In the genomic region with DNA sequence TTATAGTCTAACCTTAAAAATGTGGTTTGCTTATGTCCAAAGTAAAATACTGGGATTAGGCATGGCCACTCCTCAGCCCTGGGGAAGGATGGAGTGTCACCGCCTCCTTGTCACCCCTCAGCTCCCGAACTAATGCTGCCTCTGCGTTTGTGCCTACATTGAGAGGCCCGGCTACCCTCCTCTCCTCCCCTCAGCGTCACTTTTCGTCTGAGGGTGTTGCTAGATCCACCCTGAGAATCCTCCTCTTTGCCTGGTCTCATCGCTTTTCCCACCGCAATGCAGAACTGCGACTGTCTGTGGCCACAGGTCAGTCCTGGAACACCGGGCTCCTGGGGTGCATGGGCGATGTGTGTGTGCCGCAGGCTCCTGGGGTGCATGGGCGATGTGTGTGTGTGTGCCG, we compare ENCODE assay signal across 13 mouse cellular contexts. TPM values are rescaled to one million over a fixed set of nuclear protein-coding genes. Genes with fewer than 3 reads are reported as not detected.
DNase-seq lines count a peak whose midpoint lies in the region; ATAC-seq and TF ChIP-seq lines count a peak whose summit lies in the region.
"Had no signal": no experiment of that assay in that cellular context is flagged by ENCODE, and none has a peak within 500 bp of the region (broad histone marks: within the 10 kb centered on the region; RNA-seq: fewer than 3 reads in every experiment).

No protein-coding gene starts in this region.

- WGBS in heart, embryonic 13.5 days, result 90% methylated on average over 14 of the region's 14 CpGs
- 72% methylated on average over 14 of the region's 14 CpGs for WGBS in kidney, postnatal 0 days
- 86% methylated on average over 14 of the region's 14 CpGs for WGBS in forebrain, embryonic 13.5 days
- 87% methylated on average over 14 of the region's 14 CpGs for WGBS in midbrain, embryonic 14.5 days

- intact Hi-C loops in heart, postnatal 25 days (cut with DNase I), result loop anchor here (5.0 kb wide), 1 partner anchor 37 kb away; the partner anchor contains the start of gene Ezr

- no peak overlapping the region for H3K4me2 ChIP-seq in heart, embryonic 13.5 days
- no peak overlapping the region for H3K4me2 ChIP-seq in kidney, postnatal 0 days (ENCODE audit: low read length)
- H3K4me2 ChIP-seq in forebrain, embryonic 13.5 days, result no peak overlapping the region
- H3K4me2 ChIP-seq in midbrain, embryonic 14.5 days (ENCODE audit: low read length), result no peak overlapping the region

- H3K27me3 ChIP-seq in heart, embryonic 13.5 days (replicated peaks), result no peaks in the 10 kb centered on the region
- H3K27me3 ChIP-seq in kidney, postnatal 0 days (ENCODE audit: insufficient read depth, low read length), result no peaks in the 10 kb centered on the region
- H3K27me3 ChIP-seq in forebrain, embryonic 13.5 days, result no peaks in the 10 kb centered on the region
- H3K27me3 ChIP-seq in midbrain, embryonic 14.5 days (ENCODE audit: control insufficient read depth, insufficient read depth, low read length), result no peaks in the 10 kb centered on the region
- H3K27me3 ChIP-seq: megakaryocyte, embryonic 14.5 days had no signal

- no peak for ATAC-seq in heart, embryonic 13.5 days (ENCODE audit: extremely low read depth, insufficient number of reproducible peaks, low FRiP score, low TSS enrichment)
- ATAC-seq in kidney, postnatal 0 days (replicated peaks; ENCODE audit: low FRiP score, low read depth), result no peak
- ATAC-seq in forebrain, embryonic 13.5 days, result no peak
- no peak for ATAC-seq in midbrain, embryonic 14.5 days (ENCODE audit: low FRiP score, low TSS enrichment)
- ATAC-seq in inflammation-experienced regulatory T-cells, adult 6 months, result no peak
- ATAC-seq: intestine, postnatal 0 days had no signal

- no peak for TF ChIP-seq CTCF in kidney, postnatal 0 days (IDR thresholded peaks at IDR 0.05; ENCODE audit: low read depth)

- no peaks in the 10 kb centered on the region for H3K9me3 ChIP-seq in heart, embryonic 13.5 days
- H3K9me3 ChIP-seq in kidney, postnatal 0 days (replicated peaks; ENCODE audit: low read length), result no peaks in the 10 kb centered on the region
- H3K9me3 ChIP-seq in forebrain, embryonic 13.5 days (replicated peaks), result no peaks in the 10 kb centered on the region
- H3K9me3 ChIP-seq in midbrain, embryonic 14.5 days (ENCODE audit: control insufficient read depth, low read length), result no peaks in the 10 kb centered on the region
- H3K9me3 ChIP-seq: megakaryocyte, embryonic 14.5 days had no signal

- DNase-seq in heart, postnatal 25 days (ENCODE audit: low spot score), result no peak
- no peak for DNase-seq in kidney, postnatal 0 days (ENCODE audit: low spot score)
- DNase-seq in kidney, postnatal 36 days, result no peak
- no peak for DNase-seq in midbrain, embryonic 14.5 days
- no peak for DNase-seq in gastrocnemius, adult 8-10 months (ENCODE audit: low spot score in 2 of 2)
- DNase-seq: B cell, adult 2 months; cerebellum, adult 9-10 months had no signal

- H3K27ac ChIP-seq in heart, embryonic 13.5 days (replicated peaks), result 0 out of 2 replicates have a peak overlapping the region, but pooled peaks have one; percentile 21
- H3K27ac ChIP-seq in kidney, postnatal 0 days, result peak overlapping the region; percentile 81; the same call in 1 of the 2 replicates
- H3K27ac ChIP-seq in forebrain, embryonic 13.5 days, result peak overlapping the region; percentile 53; the same call in 1 of the 2 replicates
- peak overlapping the region; percentile 64 for H3K27ac ChIP-seq in midbrain, embryonic 14.5 days (replicated peaks; ENCODE audit: low read depth, low read length)
- H3K27ac ChIP-seq: liver, embryonic 14.5 days had no signal

- H3K9ac ChIP-seq in heart, embryonic 13.5 days, result no peak overlapping the region
- no peak overlapping the region for H3K9ac ChIP-seq in kidney, postnatal 0 days (ENCODE audit: low read depth, low read length)
- H3K9ac ChIP-seq in forebrain, embryonic 13.5 days, result no peak overlapping the region
- H3K9ac ChIP-seq in midbrain, embryonic 14.5 days (replicated peaks; ENCODE audit: low read length), result no peak overlapping the region
- H3K9ac ChIP-seq: liver, embryonic 14.5 days had no signal

- peaks cover 78% of the 10 kb centered on the region for H3K4me1 ChIP-seq in heart, embryonic 13.5 days
- H3K4me1 ChIP-seq in kidney, postnatal 0 days (replicated peaks; ENCODE audit: insufficient read depth, low read length), result peaks cover 32% of the 10 kb centered on the region
- H3K4me1 ChIP-seq in forebrain, embryonic 13.5 days, result peaks cover 49% of the 10 kb centered on the region
- peaks cover 35% of the 10 kb centered on the region for H3K4me1 ChIP-seq in midbrain, embryonic 14.5 days (ENCODE audit: control insufficient read depth, insufficient read depth, low read length)

- H3K36me3 ChIP-seq in heart, embryonic 13.5 days, result peaks cover 58% of the 10 kb centered on the region
- H3K36me3 ChIP-seq in kidney, postnatal 0 days (ENCODE audit: insufficient read depth, low read length), result peaks cover 27% of the 10 kb centered on the region
- peaks cover 80% of the 10 kb centered on the region for H3K36me3 ChIP-seq in forebrain, embryonic 13.5 days (ENCODE audit: poor library complexity, severe bottlenecking)
- H3K36me3 ChIP-seq in midbrain, embryonic 14.5 days (ENCODE audit: control insufficient read depth, insufficient read depth, low read length), result no peaks in the 10 kb centered on the region

- no peak overlapping the region for H3K4me3 ChIP-seq in heart, embryonic 13.5 days
- no peak overlapping the region for H3K4me3 ChIP-seq in kidney, postnatal 0 days (replicated peaks; ENCODE audit: low read depth, low read length)
- no peak overlapping the region for H3K4me3 ChIP-seq in forebrain, embryonic 13.5 days
- H3K4me3 ChIP-seq in midbrain, embryonic 14.5 days (replicated peaks; ENCODE audit: low read depth, low read length), result no peak overlapping the region
- H3K4me3 ChIP-seq: megakaryocyte, embryonic 14.5 days had no signal

RNA-seq across cellular contexts. Expression of gene Ezr, which starts 37.7 kb away (rescaled TPM):
- polyA plus RNA-seq in heart, embryonic 13.5 days (2015; fragmentation: Nextera tagmentation; extraction: Ambion mirVana), result 103 and 105 TPM in 2 replicates
- total RNA-seq in heart, postnatal 25 days (2021), result 10 to 100 TPM; 39.3 to 43.6 TPM
- polyA plus RNA-seq in kidney, postnatal 0 days (2015; fragmentation: Nextera tagmentation; extraction: Ambion mirVana), result 281 and 313 TPM in 2 replicates
- polyA plus RNA-seq in forebrain, embryonic 13.5 days (2015; fragmentation: Nextera tagmentation; extraction: Ambion mirVana), result 113 and 117 TPM in 2 replicates
- 20.8 and 27.8 TPM in 2 replicates for polyA plus RNA-seq in midbrain, embryonic 14.5 days (2014; fragmentation: Nextera tagmentation; extraction: Ambion mirVana)
- polyA plus RNA-seq in inflammation-experienced regulatory T-cells, adult 6 months (2017; shearing (Covaris generic)), result 100 to 1,000 TPM; 111 to 138 (median 117) TPM
- 1 to 10 TPM in 3 of 4 experiments, under 1 TPM in 1; 0.58 to 1.5 (median 1.3) TPM for total RNA-seq in gastrocnemius, adult 8-10 months (2022)

Comparison
In these comparisons a context has a peak if more than half of its experiments do, and no peak if none do; other contexts are left out.
1. H3K27ac ChIP-seq: peak in every context shown above with its lines; median percentile 81 in kidney, postnatal 0 days; 64 in midbrain, embryonic 14.5 days; 53 in forebrain, embryonic 13.5 days; 21 in heart, embryonic 13.5 days.